Mouse (Mus musculus) erythroid progenitor cell, adult 5-6 weeks (primary cell): ENCODE measurements around the gene Stam. TPM values are rescaled to one million over a fixed set of nuclear protein-coding genes. Genes with fewer than 3 reads are reported as not detected.
"Not testable (repeated sequence)": the region's sequence is repeated elsewhere in the genome, so short reads cannot be mapped to it uniquely, and the experiment has no call there.

Experiments used
- ATAC-seq: replicated peaks from 2 replicates; pipeline ENCODE4 v1.8.0; 2016; ENCODE audit warnings: moderate number of reproducible peaks, mild to moderate bottlenecking, moderate TSS enrichment, inconsistent platforms; ENCODE audit not compliant: poor library complexity, low FRiP score, severe bottlenecking
- total RNA-seq, 2 experiments: library from RNA; stranded (forward) in 1 of 2; stranded (reverse) in 1 of 2; fragments of 150-400 nt in 1 of 2; fragments of 186-747, 209-891 nt in 1 of 2; gene quantifications; 2 replicates each; pipeline versions ENCODE4 v1.2.3 to v1.2.4; 2015 to 2017; ENCODE audit warnings: low replicate concordance in 2 of 2

The Stam gene
- total RNA-seq (2015; ENCODE audit: low replicate concordance): 36.4 and 66.7 TPM in 2 replicates
- 23.3 and 41.1 TPM in 2 replicates for total RNA-seq (2017; ENCODE audit: low replicate concordance)

- ATAC-seq: peak; percentile 91
These were observed at the start of gene Stam for GRCm38 (mm10) chr2:14073362-14074220. Gene Stam, plus strand, starts transcription at chr2:14074098.

GRCm38 (mm10) chr2:14041249-14041648, 32.6 kb upstream of the Stam start:
- peak; percentile 59; the same call in 1 of the 2 replicates for ATAC-seq

- no peak for ATAC-seq
These were observed 30.9 kb upstream of the Stam start for GRCm38 (mm10) chr2:14043011-14043410.

- ATAC-seq: no peak
These were observed 30.2 kb upstream of the Stam start for GRCm38 (mm10) chr2:14043577-14044170.

GRCm38 (mm10) chr2:14048381-14048780, 25.5 kb upstream of the Stam start:
- peak; percentile 61; the same call in 1 of the 2 replicates for ATAC-seq

GRCm38 (mm10) chr2:14048808-14049207, 25.1 kb upstream of the Stam start:
- ATAC-seq: no peak

GRCm38 (mm10) chr2:14053618-14054017, 20.3 kb upstream of the Stam start:
- ATAC-seq: no peak

- ATAC-seq: no peak
These were observed 19.7 kb upstream of the Stam start for GRCm38 (mm10) chr2:14054163-14054562.

- 0 out of 2 replicates have a peak, but pooled peaks have one; percentile 37 for ATAC-seq
These were observed 19.2 kb upstream of the Stam start for GRCm38 (mm10) chr2:14054716-14055115.

- peak; percentile 57; the same call in 1 of the 2 replicates for ATAC-seq
These were observed 18.7 kb upstream of the Stam start for GRCm38 (mm10) chr2:14055168-14055565.

GRCm38 (mm10) chr2:14055566-14056331, 18.1 kb upstream of the Stam start, which contains the start of gene Hacd1:
Gene Hacd1, minus strand, starts transcription at chr2:14056135.
- peak; percentile 57; the same call in 1 of the 2 replicates for ATAC-seq

GRCm38 (mm10) chr2:14065704-14066650, 7.9 kb upstream of the Stam start:
- no peak for ATAC-seq

- no peak for ATAC-seq
These were observed 4.9 kb upstream of the Stam start for GRCm38 (mm10) chr2:14069027-14069426.

- ATAC-seq: no peak
These were observed 3.4 kb upstream of the Stam start for GRCm38 (mm10) chr2:14070466-14070865.

GRCm38 (mm10) chr2:14073008-14073361, 913 bp upstream of the Stam start:
- peak; percentile 11 for ATAC-seq

- ATAC-seq: peak; percentile 26
These were observed 463 bp downstream of the Stam start for GRCm38 (mm10) chr2:14074221-14074901.

GRCm38 (mm10) chr2:14078527-14078926, 4.6 kb downstream of the Stam start:
- not testable (repeated sequence) for ATAC-seq

GRCm38 (mm10) chr2:14100533-14100932, 26.6 kb downstream of the Stam start:
- no peak for ATAC-seq
